Mouse (Mus musculus): ENCODE measurements around the gene E130114P18Rik.

- 0 out of 2 replicates have a peak, but pooled peaks have one; percentile 4 for TF ChIP-seq CTCF (IDR thresholded peaks at IDR 0.05; ENCODE audit: extremely low read depth, insufficient read length, insufficient replicate concordance, low read depth, low read length)
- TF ChIP-seq POLR2A (IDR thresholded peaks at IDR 0.05; ENCODE audit: low read depth, low read length): no peak
Measured at GRCm38 (mm10) chr4:97757978-97758461, 19.9 kb downstream of the E130114P18Rik start.

All from small intestine, adult 2 months (tissue).